Mouse (Mus musculus): ENCODE measurements around the gene Pfas. TPM values are rescaled to one million over a fixed set of nuclear protein-coding genes. Genes with fewer than 3 reads are reported as not detected.
A peak's percentile ranks its signal among the peaks of the same experiment; 100 is the strongest.
"Not testable (repeated sequence)": the region's sequence is repeated elsewhere in the genome, so short reads cannot be mapped to it uniquely, and the experiment has no call there.

Gene Pfas
- polyA plus RNA-seq, 1 experiment from 2014 or later, result 18.5 TPM

DNA sequence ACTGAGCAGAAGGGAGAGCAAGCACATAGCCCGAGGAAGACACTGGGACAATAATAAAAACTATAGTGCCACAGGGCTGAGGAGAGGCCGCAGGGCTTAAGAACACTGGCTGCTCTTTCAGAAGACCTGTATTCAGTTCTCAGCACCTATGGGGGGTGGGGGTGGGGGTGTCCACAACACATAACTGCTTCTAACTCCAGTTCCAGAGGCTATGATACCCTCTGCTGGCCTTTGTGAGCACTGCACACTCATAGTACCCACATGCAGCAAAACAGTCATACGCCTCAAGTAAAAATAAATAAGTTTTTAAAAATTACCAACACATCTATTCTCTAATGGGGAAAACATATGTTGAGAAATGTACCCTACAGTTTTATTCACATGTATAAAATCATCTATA is 13.9 kb downstream of the Pfas start:
- 87% methylated on average over 3 of the region's 3 CpGs for WGBS (ENCODE audit: insufficient replicate concordance)
- H3K27ac ChIP-seq (replicated peaks), result no peak overlapping the region
- no peak overlapping the region for H3K4me3 ChIP-seq (replicated peaks)
- H3K4me2 ChIP-seq, result no peak overlapping the region
- H3K9me3 ChIP-seq (replicated peaks), result no peaks in the 10 kb centered on the region
- no peak for ATAC-seq (ENCODE audit: insufficient read depth)
- no peaks in the 10 kb centered on the region for H3K27me3 ChIP-seq
- H3K4me1 ChIP-seq (replicated peaks), result peaks cover 5% of the 10 kb centered on the region; the same call in 1 of the 2 replicates
- peaks cover 95% of the 10 kb centered on the region for H3K36me3 ChIP-seq (replicated peaks)
- H3K9ac ChIP-seq, result no peak overlapping the region

DNA sequence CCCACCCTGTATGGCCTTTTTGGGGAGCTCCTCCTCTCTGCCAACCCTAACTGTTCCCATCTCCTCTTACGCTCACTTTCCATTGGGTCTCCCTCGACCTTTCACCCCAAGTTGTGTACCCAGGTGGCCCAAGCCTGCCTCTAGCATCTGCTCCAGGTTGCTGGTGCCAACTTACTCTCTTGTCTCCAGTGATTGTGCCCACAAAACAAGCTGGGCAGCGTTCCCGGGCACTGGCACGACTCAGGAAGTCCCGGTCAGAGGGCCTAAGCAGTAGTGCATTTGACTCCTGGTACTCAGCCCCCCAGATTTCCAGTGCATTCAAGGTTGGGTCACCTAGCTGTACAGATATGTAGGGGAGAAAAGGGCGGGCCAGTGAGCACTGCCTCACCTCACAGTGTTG is 15.1 kb downstream of the Pfas start:
- Histone ChIP-seq H3K36me3 (replicated peaks) (peaks cover 95% of the 10 kb centered on the region), H3K27ac (replicated peaks) (no peak overlapping the region), H3K4me2 (no peak overlapping the region), H3K4me3 (replicated peaks) (no peak overlapping the region), H3K9me3 (replicated peaks) (no peaks in the 10 kb centered on the region), H3K27me3 (no peaks in the 10 kb centered on the region), H3K4me1 (replicated peaks) (peaks cover 5% of the 10 kb centered on the region; the same call in 1 of the 2 replicates), H3K9ac (no peak overlapping the region)
- no peak for ATAC-seq (ENCODE audit: insufficient read depth)
- 72% methylated on average over 7 of the region's 7 CpGs for WGBS (ENCODE audit: insufficient replicate concordance)

- H3K27ac ChIP-seq (replicated peaks), result no peak overlapping the region
- H3K4me3 ChIP-seq (replicated peaks), result no peak overlapping the region
- no peaks in the 10 kb centered on the region for H3K4me1 ChIP-seq (replicated peaks)
- no peak overlapping the region; the same call in 1 of the 2 replicates for H3K9ac ChIP-seq
- H3K36me3 ChIP-seq (replicated peaks), result peaks cover 76% of the 10 kb centered on the region
- H3K9me3 ChIP-seq (replicated peaks), result no peaks in the 10 kb centered on the region
- no peak overlapping the region for H3K4me2 ChIP-seq
- no peaks in the 10 kb centered on the region for H3K27me3 ChIP-seq
- WGBS (ENCODE audit: insufficient replicate concordance), result 94% methylated on average over 17 of the region's 17 CpGs
- ATAC-seq (ENCODE audit: insufficient read depth), result no peak
Observed at GRCm38 (mm10) chr11:68988341-68988740, 19.9 kb downstream of the Pfas start.

DNA sequence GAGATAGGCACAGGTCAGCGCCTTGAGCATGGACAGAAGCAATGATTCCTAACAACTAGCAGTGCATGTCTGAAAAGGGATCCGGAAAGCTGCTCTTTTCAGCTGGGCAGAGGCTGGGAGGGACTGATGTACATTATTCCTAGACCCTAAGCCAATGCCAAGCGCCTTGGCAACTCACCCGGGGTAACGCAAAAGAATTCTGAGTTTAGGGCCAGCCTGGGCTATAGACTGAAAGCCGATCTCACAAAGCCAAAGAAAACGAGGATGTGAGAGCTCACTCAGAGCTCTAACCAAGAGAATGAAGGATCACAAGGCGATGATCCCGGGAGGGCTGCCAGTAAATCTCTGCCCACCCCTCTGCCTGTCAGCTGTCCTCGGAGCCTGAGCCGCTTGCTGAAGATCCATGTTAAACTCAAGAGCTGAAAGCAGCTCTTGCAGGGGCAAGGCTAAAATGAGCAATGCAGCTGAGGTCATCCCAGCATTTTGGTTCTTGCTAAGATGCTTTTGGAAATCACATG is 20.8 kb downstream of the Pfas start:
- Histone ChIP-seq H3K9me3 (replicated peaks) (no peaks in the 10 kb centered on the region), H3K4me1 (replicated peaks) (no peaks in the 10 kb centered on the region), H3K9ac (no peak overlapping the region), H3K36me3 (replicated peaks) (peaks cover 67% of the 10 kb centered on the region), H3K27ac (replicated peaks) (no peak overlapping the region), H3K27me3 (no peaks in the 10 kb centered on the region), H3K4me3 (replicated peaks) (no peak overlapping the region), H3K4me2 (no peak overlapping the region)
- WGBS (ENCODE audit: insufficient replicate concordance), result 85% methylated on average over 11 of the region's 11 CpGs
- ATAC-seq (ENCODE audit: insufficient read depth), result no peak

DNA sequence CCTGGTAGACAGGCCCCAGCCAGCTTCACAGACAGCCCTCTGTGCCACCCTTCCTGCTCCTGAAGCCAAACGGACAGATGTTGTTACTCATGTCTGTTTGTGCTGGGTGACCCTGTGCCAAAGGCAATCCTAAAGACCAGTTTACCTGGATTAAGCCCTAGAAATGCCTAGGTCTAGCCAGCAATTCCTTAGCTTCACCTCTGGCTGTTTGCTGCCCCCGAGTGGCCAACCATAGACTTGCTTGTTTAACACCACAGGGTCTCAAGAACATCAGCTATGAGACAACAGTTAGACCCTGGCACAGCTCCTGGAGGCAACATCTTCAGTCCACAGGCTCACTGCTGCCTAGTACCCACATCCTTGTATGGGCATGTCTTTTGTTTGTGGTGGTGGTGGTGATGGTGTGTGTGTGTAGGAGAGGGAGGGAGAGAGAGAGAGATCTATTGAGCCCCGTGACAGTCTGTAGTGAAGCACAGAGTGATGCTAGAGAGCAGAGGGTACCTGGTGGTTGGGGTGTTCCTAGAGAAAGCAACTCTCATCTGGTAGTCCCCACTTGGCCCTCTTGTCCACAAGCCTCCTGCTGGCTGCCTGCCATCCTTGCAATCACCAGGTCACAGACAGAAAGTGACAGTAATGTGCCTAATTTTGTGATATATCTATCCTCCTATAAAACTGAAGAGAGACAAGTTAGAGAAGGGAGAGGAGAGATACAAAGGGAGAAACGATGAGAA is 25.5 kb downstream of the Pfas start:
- no peak overlapping the region for H3K9ac ChIP-seq
- H3K27me3 ChIP-seq, result no peaks in the 10 kb centered on the region
- H3K9me3 ChIP-seq (replicated peaks), result no peaks in the 10 kb centered on the region
- H3K4me1 ChIP-seq (replicated peaks), result peaks cover 9% of the 10 kb centered on the region; the same call in 1 of the 2 replicates
- H3K4me3 ChIP-seq (replicated peaks), result no peak overlapping the region
- H3K36me3 ChIP-seq (replicated peaks), result peaks cover 22% of the 10 kb centered on the region
- ATAC-seq (ENCODE audit: insufficient read depth), result no peak
- WGBS (ENCODE audit: insufficient replicate concordance), result 22% methylated on average over 4 of the region's 4 CpGs
- H3K4me2 ChIP-seq, result no peak overlapping the region
- H3K27ac ChIP-seq (replicated peaks), result no peak overlapping the region

DNA sequence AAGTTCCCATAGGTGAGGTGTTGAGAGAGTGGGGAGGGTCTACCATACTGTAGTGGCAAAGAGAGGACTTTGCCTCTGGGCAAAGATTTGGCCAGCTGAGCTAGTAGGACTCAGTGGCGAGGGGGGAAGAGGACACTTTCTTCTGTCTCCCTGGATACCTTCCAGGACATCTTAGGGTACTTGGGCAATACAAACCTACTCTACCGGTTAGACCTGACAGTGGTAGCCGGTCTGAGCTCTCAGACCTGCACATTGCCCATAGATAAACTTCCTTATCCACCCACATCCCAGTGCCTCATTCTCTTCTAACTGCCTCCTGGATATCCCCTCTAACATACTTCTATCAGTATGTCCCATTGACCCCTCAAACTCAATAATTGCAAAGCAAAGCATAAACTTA is 27.3 kb downstream of the Pfas start:
- Histone ChIP-seq H3K4me2 (no peak overlapping the region), H3K4me3 (replicated peaks) (no peak overlapping the region), H3K9me3 (replicated peaks) (no peaks in the 10 kb centered on the region), H3K36me3 (replicated peaks) (0 out of 2 replicates have a peak, but pooled peaks cover 5% of the 10 kb centered on the region), H3K27ac (replicated peaks) (no peak overlapping the region), H3K9ac (no peak overlapping the region), H3K4me1 (replicated peaks) (peaks cover 9% of the 10 kb centered on the region; the same call in 1 of the 2 replicates), H3K27me3 (no peaks in the 10 kb centered on the region)
- no peak for ATAC-seq (ENCODE audit: insufficient read depth)
- 47% methylated on average over 3 of the region's 3 CpGs for WGBS (ENCODE audit: insufficient replicate concordance)

DNA sequence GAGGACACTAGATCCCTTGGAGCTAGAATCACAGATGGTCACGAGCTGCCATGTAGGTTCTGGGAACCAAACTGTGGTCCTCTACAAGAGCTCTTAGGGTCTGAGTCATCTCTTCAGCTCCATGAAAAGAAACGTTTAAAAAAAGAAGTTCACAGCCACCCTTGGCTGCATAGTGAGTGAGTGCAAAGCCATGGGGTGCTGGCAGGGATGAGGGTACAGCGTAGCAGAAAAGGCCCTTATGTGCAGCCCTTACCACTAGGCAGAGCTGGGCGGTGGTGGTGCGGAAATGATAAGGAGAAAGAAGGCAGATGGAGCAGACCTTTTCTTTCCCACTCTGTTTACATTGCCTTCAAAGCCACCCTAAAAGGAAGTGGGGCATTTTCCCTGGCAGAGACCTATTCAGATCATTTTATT is 28.9 kb downstream of the Pfas start:
- Histone ChIP-seq H3K27me3 (no peaks in the 10 kb centered on the region; the same call in 1 of the 2 replicates), H3K9ac (no peak overlapping the region), H3K27ac (replicated peaks) (no peak overlapping the region), H3K4me3 (replicated peaks) (no peak overlapping the region), H3K9me3 (replicated peaks) (no peaks in the 10 kb centered on the region), H3K4me1 (replicated peaks) (peaks cover 9% of the 10 kb centered on the region), H3K36me3 (replicated peaks) (no peaks in the 10 kb centered on the region), H3K4me2 (no peak overlapping the region)
- ATAC-seq (ENCODE audit: insufficient read depth), result no peak
- 25% methylated on average over 5 of the region's 5 CpGs for WGBS (ENCODE audit: insufficient replicate concordance)

- Histone ChIP-seq H3K4me2 (no peak overlapping the region), H3K9me3 (replicated peaks) (no peaks in the 10 kb centered on the region), H3K4me1 (replicated peaks) (peaks cover 26% of the 10 kb centered on the region), H3K9ac (no peak overlapping the region), H3K4me3 (replicated peaks) (no peak overlapping the region), H3K27ac (replicated peaks) (no peak overlapping the region), H3K36me3 (replicated peaks) (no peaks in the 10 kb centered on the region), H3K27me3 (no peaks in the 10 kb centered on the region; the same call in 1 of the 2 replicates)
- 78% methylated on average over 1 of the region's 1 CpGs for WGBS (ENCODE audit: insufficient replicate concordance)
- ATAC-seq (ENCODE audit: insufficient read depth), result no peak
Observed at GRCm38 (mm10) chr11:68975601-68976000, 32.7 kb downstream of the Pfas start.

DNA sequence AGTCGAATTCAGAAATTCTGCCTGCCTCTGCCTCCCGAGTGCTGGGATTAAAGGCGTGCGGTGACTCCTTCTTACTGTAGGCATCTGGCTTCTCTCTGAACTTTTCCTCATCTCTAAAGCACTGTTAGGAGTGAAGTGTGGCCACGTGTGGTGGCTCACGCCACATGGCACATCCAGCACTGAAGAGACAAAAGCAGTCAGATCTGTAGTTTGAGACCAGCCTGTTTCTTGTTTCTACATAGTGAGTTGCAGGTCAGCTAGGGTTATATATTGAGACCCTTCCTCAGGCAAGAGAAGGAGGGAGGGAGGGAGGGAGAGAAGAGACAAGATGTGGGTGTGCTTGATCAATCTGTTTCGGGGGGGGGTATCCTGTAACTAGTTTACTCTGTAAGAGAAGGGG is 33.2 kb downstream of the Pfas start, which contains the start of gene Rangrf:
TSS of gene Rangrf (minus strand) at position 101 of the 400 bp plus-strand sequence.
- H3K27ac ChIP-seq (replicated peaks), result no peak within 1 kb of the TSS
- H3K4me3 ChIP-seq (replicated peaks), result peak within 1 kb of the TSS; percentile 56
- no peaks in the 10 kb centered on the region for H3K36me3 ChIP-seq (replicated peaks)
- H3K4me2 ChIP-seq, result peak within 1 kb of the TSS; percentile 80
- WGBS (ENCODE audit: insufficient replicate concordance), result 72% methylated on average over 7 of the region's 7 CpGs
- no peaks in the 10 kb centered on the region for H3K9me3 ChIP-seq (replicated peaks)
- no peaks in the 10 kb centered on the region; the same call in 1 of the 2 replicates for H3K27me3 ChIP-seq
- H3K9ac ChIP-seq, result no peak within 1 kb of the TSS
- no peak for ATAC-seq (ENCODE audit: insufficient read depth)
- peaks cover 26% of the 10 kb centered on the region for H3K4me1 ChIP-seq (replicated peaks)

DNA sequence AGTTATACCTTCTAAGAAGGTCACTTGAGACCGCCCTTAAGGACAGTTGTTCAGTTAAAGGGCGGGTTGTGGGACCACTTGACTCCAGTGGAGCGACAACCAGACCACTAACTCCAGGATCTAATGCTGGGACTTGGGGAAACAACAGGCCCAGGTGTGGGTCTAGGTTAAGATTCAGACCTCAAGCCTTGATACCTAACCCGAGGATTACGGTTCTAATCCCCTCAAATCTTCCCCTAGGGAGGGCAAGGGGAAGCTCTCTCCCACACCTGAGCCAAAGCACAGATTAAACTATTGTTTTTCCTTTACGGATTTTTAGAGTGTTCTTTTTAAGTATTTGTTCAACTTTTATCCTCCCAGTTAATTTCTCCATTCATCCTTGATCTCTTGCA is 34.2 kb downstream of the Pfas start:
- no peaks in the 10 kb centered on the region for H3K9me3 ChIP-seq (replicated peaks)
- no peaks in the 10 kb centered on the region; the same call in 1 of the 2 replicates for H3K27me3 ChIP-seq
- H3K4me1 ChIP-seq (replicated peaks), result peaks cover 20% of the 10 kb centered on the region
- peak overlapping the region; percentile 56 for H3K4me3 ChIP-seq (replicated peaks)
- WGBS (ENCODE audit: insufficient replicate concordance), result 42% methylated on average over 6 of the region's 6 CpGs
- ATAC-seq (ENCODE audit: insufficient read depth), result no peak
- no peak overlapping the region for H3K9ac ChIP-seq
- H3K36me3 ChIP-seq (replicated peaks), result no peaks in the 10 kb centered on the region
- H3K27ac ChIP-seq (replicated peaks), result no peak overlapping the region
- H3K4me2 ChIP-seq, result peak overlapping the region; percentile 80

DNA sequence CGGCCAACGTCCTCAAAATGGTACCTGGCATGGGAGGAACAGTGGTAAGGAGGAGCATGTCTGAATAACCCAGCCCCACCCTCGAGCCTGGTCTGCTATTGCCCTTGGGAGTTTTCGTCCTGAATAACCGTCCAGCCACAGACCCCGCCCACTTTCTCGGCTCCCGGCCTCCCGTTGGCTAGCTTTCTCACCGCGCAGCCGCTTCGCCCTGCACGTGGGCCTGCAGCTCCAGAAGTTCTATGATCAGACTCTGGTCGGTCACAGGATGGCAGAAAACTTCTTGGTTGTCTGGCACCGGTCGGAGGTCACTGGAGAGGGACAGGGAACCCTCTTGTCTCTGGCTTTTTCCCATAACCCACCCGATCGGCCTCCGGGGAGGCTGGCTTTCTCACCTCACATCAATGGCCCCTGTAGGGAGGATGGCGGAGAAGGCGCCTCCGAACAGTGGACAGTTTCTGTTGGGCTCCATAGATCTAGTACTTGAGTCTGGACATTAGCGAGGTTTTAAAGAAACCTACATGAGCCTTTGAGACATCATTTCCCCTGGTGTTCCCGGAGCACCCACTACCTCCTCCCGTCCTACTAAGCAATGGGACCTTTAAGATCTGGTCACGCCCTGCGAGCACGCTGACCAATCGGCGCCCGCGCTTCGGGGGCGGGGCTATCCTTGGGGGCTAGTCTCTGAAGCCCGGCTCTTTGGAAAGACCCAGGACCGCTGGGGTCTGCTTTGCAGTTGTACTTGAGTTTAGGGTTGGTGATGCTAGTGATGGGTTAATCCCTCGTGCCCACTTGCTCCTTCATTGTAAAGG is 34.8 kb downstream of the Pfas start:
- Histone ChIP-seq H3K9ac (peak overlapping the region; percentile 18; the same call in 1 of the 2 replicates), H3K4me1 (replicated peaks) (peaks cover 25% of the 10 kb centered on the region), H3K4me3 (replicated peaks) (peak overlapping the region; percentile 56), H3K4me2 (peak overlapping the region; percentile 80)
- ATAC-seq (ENCODE audit: insufficient read depth), result peak; percentile 88
- not testable (repeated sequence) for H3K27me3 ChIP-seq; H3K36me3 ChIP-seq (replicated peaks); H3K27ac ChIP-seq (replicated peaks); H3K9me3 ChIP-seq (replicated peaks)
- WGBS (ENCODE audit: insufficient replicate concordance), result under 1% methylated on average over 38 of the region's 38 CpGs

Data from liver, embryonic 15.5 days (tissue).